9 mouse cellular contexts compared by ENCODE assay signal in the genomic region with DNA sequence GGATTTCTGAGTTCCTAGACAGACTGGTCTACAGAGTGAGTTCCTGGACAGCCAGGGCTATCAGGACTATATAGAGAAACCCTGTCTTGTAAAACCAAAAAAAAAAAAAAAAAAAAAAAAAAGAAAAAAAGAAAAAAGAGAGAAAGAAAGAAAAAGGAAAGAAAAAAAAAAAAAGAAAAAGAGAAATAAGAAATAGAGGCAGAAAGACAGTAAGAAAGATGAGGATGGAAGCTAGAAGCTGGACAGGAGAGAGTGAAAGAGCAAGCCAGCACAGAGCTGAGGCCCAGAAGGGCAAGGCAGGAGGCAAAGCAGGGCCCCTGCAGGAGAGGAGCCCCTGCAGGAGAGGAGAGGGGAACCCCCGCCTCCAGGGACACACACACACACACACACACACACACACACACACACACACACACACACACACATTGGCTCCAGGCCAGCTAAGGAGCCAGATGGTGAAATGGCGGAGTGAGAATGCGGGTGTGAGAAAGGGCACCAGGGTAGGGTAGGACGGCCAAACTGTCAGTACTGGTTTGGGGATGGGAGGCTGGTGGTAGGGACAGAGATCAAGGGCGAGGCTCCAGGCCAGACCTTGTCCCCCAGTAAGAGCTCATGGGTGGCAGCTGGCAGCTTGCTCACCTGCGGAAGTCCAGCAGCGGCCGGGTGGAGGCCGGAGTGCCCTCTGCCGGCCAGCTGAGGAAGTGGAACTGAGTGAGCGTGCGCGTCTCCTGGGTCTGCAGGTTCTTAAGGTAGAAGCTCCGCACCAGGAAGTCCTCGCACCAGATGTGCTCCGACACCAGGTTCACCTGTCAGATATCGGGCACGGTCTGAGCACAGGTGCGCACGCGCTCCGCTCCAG. TPM values are rescaled to one million over a fixed set of nuclear protein-coding genes. Genes with fewer than 3 reads are reported as not detected.
DNase-seq lines count a peak whose midpoint lies in the region; ATAC-seq and TF ChIP-seq lines count a peak whose summit lies in the region.
"Had no signal": no experiment of that assay in that cellular context is flagged by ENCODE, and none has a peak within 500 bp of the region (broad histone marks: within the 10 kb centered on the region; RNA-seq: fewer than 3 reads in every experiment).

No protein-coding gene starts in this region.

- peak in 1 of 2 experiments; percentile 39; a peak in 1 of 4 replicates for TF ChIP-seq POLR2A in MEL (IDR thresholded peaks at IDR 0.05; ENCODE audit: control insufficient read depth in 1 of 2, insufficient read depth in 1 of 2, low read depth in 1 of 2, low read length in 2 of 2, poor library complexity in 1 of 2)

- no peaks in the 10 kb centered on the region; a peak in 1 of 4 replicates for H3K4me1 ChIP-seq in MEL (ENCODE audit: control insufficient read depth in 1 of 2, insufficient read depth in 2 of 2, low read length in 2 of 2)
- H3K4me1 ChIP-seq in forebrain, embryonic 13.5 days: peaks cover 23% of the 10 kb centered on the region
- peaks cover 31% of the 10 kb centered on the region for H3K4me1 ChIP-seq in limb, embryonic 10.5 days
- no peaks in the 10 kb centered on the region for H3K4me1 ChIP-seq in midbrain, embryonic 11.5 days (ENCODE audit: control insufficient read depth, insufficient read depth, low read length)

- peak; percentile 64 for TF ChIP-seq RAD21 in MEL (IDR thresholded peaks at IDR 0.05; ENCODE audit: low read depth, low read length)

- no peaks in the 10 kb centered on the region for H3K79me2 ChIP-seq in MEL (ENCODE audit: control insufficient read depth, insufficient read depth, low read length, poor library complexity)

- H3K9ac ChIP-seq in MEL (ENCODE audit: control insufficient read depth, low read depth, low read length, poor library complexity, severe bottlenecking): peak overlapping the region; percentile 63
- H3K9ac ChIP-seq in forebrain, embryonic 13.5 days: 0 out of 2 replicates have a peak overlapping the region, but pooled peaks have one; percentile 5
- peak overlapping the region; percentile 40 for H3K9ac ChIP-seq in midbrain, embryonic 11.5 days (ENCODE audit: low read length)

- TF ChIP-seq CTCF in MEL (IDR thresholded peaks at IDR 0.05 in 2 of 3, conservative IDR thresholded peaks at IDR 0.05 in 1 of 3; ENCODE audit: control insufficient read depth in 1 of 3, insufficient read depth in 1 of 3, low read depth in 2 of 3, low read length in 3 of 3, poor library complexity in 1 of 3, severe bottlenecking in 1 of 3): peak; percentile 82 to 97 (median 88)

- H3K4me3 ChIP-seq in MEL (ENCODE audit: control insufficient read depth in 1 of 2, insufficient read depth in 1 of 2, low read depth in 2 of 2, low read length in 2 of 2): peak overlapping the region; percentile 52 to 55
- peak overlapping the region; percentile 18 for H3K4me3 ChIP-seq in forebrain, embryonic 13.5 days
- H3K4me3 ChIP-seq in limb, embryonic 10.5 days: peak overlapping the region; percentile 34
- peak overlapping the region; percentile 15; the same call in 1 of the 2 replicates for H3K4me3 ChIP-seq in midbrain, embryonic 11.5 days (ENCODE audit: low read depth, low read length)

- no peaks in the 10 kb centered on the region for H3K27me3 ChIP-seq in MEL (ENCODE audit: control insufficient read depth in 1 of 2, insufficient read depth in 2 of 2, low read length in 2 of 2)
- no peaks in the 10 kb centered on the region for H3K27me3 ChIP-seq in forebrain, embryonic 13.5 days
- H3K27me3 ChIP-seq in limb, embryonic 10.5 days (ENCODE audit: low read depth, poor library complexity, severe bottlenecking): peaks cover 18% of the 10 kb centered on the region
- no peaks in the 10 kb centered on the region; the same call in 1 of the 2 replicates for H3K27me3 ChIP-seq in midbrain, embryonic 11.5 days (ENCODE audit: control insufficient read depth, insufficient read depth, low read length)

- TF ChIP-seq EP300 in MEL (IDR thresholded peaks at IDR 0.05; ENCODE audit: low read depth in 1 of 2, low read length in 2 of 2): no peak; a peak in 1 of 4 replicates

- peak; percentile 90 for DNase-seq in MEL (ENCODE audit: low read depth, low spot score)
- DNase-seq in limb, embryonic 10.5 days (ENCODE audit: low spot score): peak; percentile 87
- peak; percentile 97 for DNase-seq in midbrain, embryonic 11.5 days (ENCODE audit: low spot score, missing footprints)
- DNase-seq in skeletal muscle tissue, adult 2 months (ENCODE audit: low read depth, low spot score): peak; percentile 81
- DNase-seq in yolk sac, embryonic 10.5 days (ENCODE audit: low spot score): peak; percentile 83

- WGBS in forebrain, embryonic 13.5 days: 2% methylated on average over 22 of the region's 22 CpGs
- 5% methylated on average over 22 of the region's 22 CpGs for WGBS in limb, embryonic 10.5 days
- 8% methylated on average over 21 of the region's 22 CpGs for WGBS in midbrain, embryonic 11.5 days

- H3K9me3 ChIP-seq in MEL (replicated peaks; ENCODE audit: insufficient read depth, low read length): no peaks in the 10 kb centered on the region
- no peaks in the 10 kb centered on the region for H3K9me3 ChIP-seq in forebrain, embryonic 13.5 days (replicated peaks)
- H3K9me3 ChIP-seq in limb, embryonic 10.5 days (replicated peaks): no peaks in the 10 kb centered on the region
- H3K9me3 ChIP-seq in midbrain, embryonic 11.5 days (ENCODE audit: control insufficient read depth, low read length): no peaks in the 10 kb centered on the region

- H3K27ac ChIP-seq in MEL (ENCODE audit: control insufficient read depth, low read depth, low read length): no peak overlapping the region
- no peak overlapping the region for H3K27ac ChIP-seq in forebrain, embryonic 13.5 days
- peak overlapping the region; percentile 50 for H3K27ac ChIP-seq in limb, embryonic 10.5 days
- no peak overlapping the region for H3K27ac ChIP-seq in midbrain, embryonic 11.5 days (ENCODE audit: low read depth, low read length)

- H3K36me3 ChIP-seq in MEL (ENCODE audit: control insufficient read depth in 1 of 2, insufficient read depth in 2 of 2, low read length in 2 of 2): no peaks in the 10 kb centered on the region
- no peaks in the 10 kb centered on the region for H3K36me3 ChIP-seq in forebrain, embryonic 13.5 days (ENCODE audit: poor library complexity, severe bottlenecking)
- no peaks in the 10 kb centered on the region for H3K36me3 ChIP-seq in limb, embryonic 10.5 days
- no peaks in the 10 kb centered on the region for H3K36me3 ChIP-seq in midbrain, embryonic 11.5 days (ENCODE audit: control insufficient read depth, insufficient read depth, low read length)

- peak overlapping the region; percentile 54 for H3K4me2 ChIP-seq in forebrain, embryonic 13.5 days
- peak overlapping the region; percentile 38; the same call in 1 of the 2 replicates for H3K4me2 ChIP-seq in midbrain, embryonic 11.5 days

- peak; percentile 52 for ATAC-seq in cerebellum, adult (ENCODE audit: insufficient number of reproducible peaks, low FRiP score, low TSS enrichment)
- peak; percentile 42 for ATAC-seq in forebrain, embryonic 13.5 days
- peak; percentile 81 to 86 for ATAC-seq in hematopoietic stem cell, adult 5-6 weeks (replicated peaks in 1 of 2; ENCODE audit: insufficient read depth in 1 of 2, low FRiP score in 2 of 2, low TSS enrichment in 1 of 2, low read depth in 1 of 2, poor library complexity in 2 of 2, severe bottlenecking in 2 of 2)
- ATAC-seq in midbrain, embryonic 11.5 days (ENCODE audit: low FRiP score): peak; percentile 64

RNA-seq across cellular contexts. Expression of gene Ptprn, which starts 13.0 kb away (rescaled TPM):
- total RNA-seq in MEL (2012; rRNA removed): not detected in 2 replicates
- under 1 TPM in 1 of 2 experiments, not detected in 1; 0.13 TPM for polyA plus RNA-seq in MEL (2012; ENCODE audit: insufficient read depth in 1 of 2, insufficient read length in 2 of 2, low read depth in 1 of 2, low replicate concordance in 2 of 2, missing spikeins in 1 of 2)
- 4.5 and 6.5 TPM in 2 replicates for polyA plus RNA-seq in forebrain, embryonic 13.5 days (2015; fragmentation: Nextera tagmentation; extraction: Ambion mirVana)
- total RNA-seq in hematopoietic stem cell, adult 5-6 weeks (2017): not detected in 2 replicates
- 0.11 and 0.13 TPM in 2 replicates for polyA plus RNA-seq in limb, embryonic 10.5 days (2016; fragmentation: Nextera tagmentation; extraction: Ambion mirVana)
- polyA plus RNA-seq in midbrain, embryonic 11.5 days (2014; fragmentation: Nextera tagmentation; extraction: Ambion mirVana): 4.2 and 4.4 TPM in 2 replicates

RNA-seq across cellular contexts. Expression of gene Dnajb2, which starts 15.1 kb away (rescaled TPM):
- 10.3 and 12.9 TPM in 2 replicates for total RNA-seq in MEL (2012; rRNA removed)
- polyA plus RNA-seq in MEL (2012; ENCODE audit: insufficient read depth in 1 of 2, insufficient read length in 2 of 2, low read depth in 1 of 2, low replicate concordance in 2 of 2, missing spikeins in 1 of 2): 10 to 100 TPM in 1 of 2 experiments, not detected in 1; 18.9 TPM
- polyA plus RNA-seq in forebrain, embryonic 13.5 days (2015; fragmentation: Nextera tagmentation; extraction: Ambion mirVana): 40.0 and 41.7 TPM in 2 replicates
- 12.5 and 15.4 TPM in 2 replicates for total RNA-seq in hematopoietic stem cell, adult 5-6 weeks (2017)
- polyA plus RNA-seq in limb, embryonic 10.5 days (2016; fragmentation: Nextera tagmentation; extraction: Ambion mirVana): 23.8 and 29.9 TPM in 2 replicates
- 15.9 and 18.1 TPM in 2 replicates for polyA plus RNA-seq in midbrain, embryonic 11.5 days (2014; fragmentation: Nextera tagmentation; extraction: Ambion mirVana)

RNA-seq across cellular contexts. Expression of gene A630095N17Rik, which starts 19.4 kb away (rescaled TPM):
- 0.46 and 0.58 TPM in 2 replicates for total RNA-seq in MEL (2012; rRNA removed)
- under 1 TPM in 1 of 2 experiments, not detected in 1; 0.82 TPM for polyA plus RNA-seq in MEL (2012; ENCODE audit: insufficient read depth in 1 of 2, insufficient read length in 2 of 2, low read depth in 1 of 2, low replicate concordance in 2 of 2, missing spikeins in 1 of 2)
- not detected in 2 replicates for polyA plus RNA-seq in forebrain, embryonic 13.5 days (2015; fragmentation: Nextera tagmentation; extraction: Ambion mirVana)
- 2.6 TPM in 1 of 2 replicates, not detected in the other for total RNA-seq in hematopoietic stem cell, adult 5-6 weeks (2017)
- polyA plus RNA-seq in limb, embryonic 10.5 days (2016; fragmentation: Nextera tagmentation; extraction: Ambion mirVana): not detected in 2 replicates
- polyA plus RNA-seq in midbrain, embryonic 11.5 days (2014; fragmentation: Nextera tagmentation; extraction: Ambion mirVana): not detected in 2 replicates
- total RNA-seq: layer of hippocampus, postnatal 36 days had no signal

RNA-seq across cellular contexts. Expression of gene Resp18, which starts 26.9 kb away (rescaled TPM):
- total RNA-seq in MEL (2012; rRNA removed): not detected in 2 replicates
- polyA plus RNA-seq in MEL (2012; ENCODE audit: insufficient read depth in 1 of 2, insufficient read length in 2 of 2, low read depth in 1 of 2, low replicate concordance in 2 of 2, missing spikeins in 1 of 2): not detected
- polyA plus RNA-seq in forebrain, embryonic 13.5 days (2015; fragmentation: Nextera tagmentation; extraction: Ambion mirVana): 37.0 and 44.1 TPM in 2 replicates
- total RNA-seq in hematopoietic stem cell, adult 5-6 weeks (2017): not detected in 2 replicates
- polyA plus RNA-seq in limb, embryonic 10.5 days (2016; fragmentation: Nextera tagmentation; extraction: Ambion mirVana): not detected in 2 replicates
- polyA plus RNA-seq in midbrain, embryonic 11.5 days (2014; fragmentation: Nextera tagmentation; extraction: Ambion mirVana): 28.5 and 34.8 TPM in 2 replicates

RNA-seq across cellular contexts. Expression of gene Tuba4a, which starts 31.7 kb away (rescaled TPM):
- 385 and 396 TPM in 2 replicates for total RNA-seq in MEL (2012; rRNA removed)
- 100 to 1,000 TPM in 1 of 2 experiments, not detected in 1; 439 TPM for polyA plus RNA-seq in MEL (2012; ENCODE audit: insufficient read depth in 1 of 2, insufficient read length in 2 of 2, low read depth in 1 of 2, low replicate concordance in 2 of 2, missing spikeins in 1 of 2)
- polyA plus RNA-seq in forebrain, embryonic 13.5 days (2015; fragmentation: Nextera tagmentation; extraction: Ambion mirVana): 15.3 and 16.6 TPM in 2 replicates
- total RNA-seq in hematopoietic stem cell, adult 5-6 weeks (2017): 133 and 166 TPM in 2 replicates
- polyA plus RNA-seq in limb, embryonic 10.5 days (2016; fragmentation: Nextera tagmentation; extraction: Ambion mirVana): 10.0 and 10.7 TPM in 2 replicates
- polyA plus RNA-seq in midbrain, embryonic 11.5 days (2014; fragmentation: Nextera tagmentation; extraction: Ambion mirVana): 7.9 and 9.6 TPM in 2 replicates

Comparison
In these comparisons a context has a peak if more than half of its experiments do, and no peak if none do; other contexts are left out.
1. H3K9ac ChIP-seq: peak in every context shown above with its lines; median percentile 63 in MEL; 40 in midbrain, embryonic 11.5 days; 5 in forebrain, embryonic 13.5 days.